Mouse (Mus musculus): Measurements from ENCODE around the gene Abt1.

- peak; percentile 91 for TF ChIP-seq MAFK (IDR thresholded peaks at IDR 0.05; ENCODE audit: insufficient read depth, low read depth, low read length)
- TF ChIP-seq ZNF384 (IDR thresholded peaks at IDR 0.05; ENCODE audit: low read depth, low read length) = no peak
- no peak for TF ChIP-seq CHD2 (IDR thresholded peaks at IDR 0.05; ENCODE audit: low read depth, low read length)
- no peak for TF ChIP-seq ZC3H11A (IDR thresholded peaks at IDR 0.05; ENCODE audit: borderline replicate concordance, low read depth, low read length)
Measured at GRCm38 (mm10) chr13:23431351-23431771, 7.7 kb upstream of the Abt1 start.
